Mouse (Mus musculus) mature B cell (primary cell): ENCODE measurements around the gene Fndc11.

ENCODE experiments used
- in situ Hi-C: fragments of 300-500 bp; cut with MboI; formaldehyde crosslinking; loops from 2 replicates; pipeline ENCODE4 v1.14.3; 2019

The Fndc11 gene

GRCm38 (mm10) chr2:181218881-181219485 is 830 bp upstream of the Fndc11 start:
- in situ Hi-C loops: no loop called here

DNA sequence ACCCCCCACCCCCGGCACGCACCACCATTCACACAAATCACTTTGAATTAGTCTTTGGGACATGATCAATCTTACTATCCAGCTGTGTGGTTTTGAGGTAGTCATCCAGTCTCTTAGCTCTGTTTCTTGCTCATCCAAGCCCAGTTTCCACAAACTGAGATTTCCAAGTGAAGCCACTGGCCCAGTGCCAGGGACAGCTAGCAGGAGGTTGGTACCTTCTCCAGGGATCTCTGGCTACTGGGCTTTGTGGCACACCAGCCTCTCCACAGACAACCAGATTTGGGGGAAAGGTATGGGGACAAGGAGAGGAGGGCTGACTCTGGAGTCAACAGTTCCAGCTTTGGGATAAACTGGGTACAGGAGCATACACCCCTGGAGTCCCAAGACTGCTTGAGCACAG is 548 bp downstream of the Fndc11 start:
- in situ Hi-C loops: no loop called here

DNA sequence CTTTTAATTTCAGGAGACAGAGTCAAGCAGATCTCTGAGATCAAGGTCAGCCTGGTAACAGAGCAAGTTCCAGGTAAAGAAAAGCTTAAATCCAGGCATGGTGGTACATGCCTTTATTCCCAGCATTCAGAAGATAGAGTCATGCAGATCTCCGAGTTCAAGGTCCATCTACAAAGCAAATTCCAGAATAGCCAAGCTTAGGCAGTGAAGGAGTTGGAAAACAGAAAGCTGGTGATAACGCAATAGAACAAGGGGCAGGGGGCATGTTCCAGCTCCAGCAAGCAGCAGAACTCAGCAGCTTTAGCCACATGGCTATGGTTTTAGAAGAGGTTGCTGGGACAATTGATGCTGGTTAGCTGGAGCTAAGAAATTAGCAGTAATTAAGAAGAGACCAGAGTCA is 5.2 kb downstream of the Fndc11 start:
- in situ Hi-C loops: no loop called here

- in situ Hi-C loops: no loop called here
These were observed 7.3 kb downstream of the Fndc11 start for GRCm38 (mm10) chr2:181227122-181227521.

DNA sequence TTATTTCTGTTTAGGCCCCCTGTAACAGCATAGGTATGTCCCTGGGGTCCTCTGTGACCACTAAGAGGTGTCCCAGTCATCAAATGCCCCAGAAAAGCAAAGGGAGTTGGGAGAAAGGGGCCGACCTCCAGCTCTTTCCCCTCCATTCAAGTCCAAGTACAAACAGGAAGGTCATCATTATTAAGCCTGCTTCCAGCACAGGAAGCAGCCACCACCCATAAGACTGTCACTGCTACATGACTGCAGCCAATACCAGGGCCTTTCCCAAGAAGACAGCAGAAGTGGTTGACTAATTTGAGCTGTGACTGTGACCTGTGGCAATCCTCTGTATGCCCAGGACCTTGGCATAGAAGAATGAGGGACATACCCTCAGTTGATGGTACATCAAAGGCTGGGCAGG is 8.5 kb downstream of the Fndc11 start:
- in situ Hi-C loops: no loop called here

- in situ Hi-C loops: no loop called here
These were observed 11.4 kb downstream of the Fndc11 start for GRCm38 (mm10) chr2:181231171-181231570.

GRCm38 (mm10) chr2:181233443-181233842 is 13.6 kb downstream of the Fndc11 start:
- in situ Hi-C loops: no loop called here

- in situ Hi-C loops: no loop called here
These were observed 14.9 kb downstream of the Fndc11 start for GRCm38 (mm10) chr2:181234680-181235079.

GRCm38 (mm10) chr2:181235681-181236566 is 16.1 kb downstream of the Fndc11 start:
- in situ Hi-C loops: no loop called here

DNA sequence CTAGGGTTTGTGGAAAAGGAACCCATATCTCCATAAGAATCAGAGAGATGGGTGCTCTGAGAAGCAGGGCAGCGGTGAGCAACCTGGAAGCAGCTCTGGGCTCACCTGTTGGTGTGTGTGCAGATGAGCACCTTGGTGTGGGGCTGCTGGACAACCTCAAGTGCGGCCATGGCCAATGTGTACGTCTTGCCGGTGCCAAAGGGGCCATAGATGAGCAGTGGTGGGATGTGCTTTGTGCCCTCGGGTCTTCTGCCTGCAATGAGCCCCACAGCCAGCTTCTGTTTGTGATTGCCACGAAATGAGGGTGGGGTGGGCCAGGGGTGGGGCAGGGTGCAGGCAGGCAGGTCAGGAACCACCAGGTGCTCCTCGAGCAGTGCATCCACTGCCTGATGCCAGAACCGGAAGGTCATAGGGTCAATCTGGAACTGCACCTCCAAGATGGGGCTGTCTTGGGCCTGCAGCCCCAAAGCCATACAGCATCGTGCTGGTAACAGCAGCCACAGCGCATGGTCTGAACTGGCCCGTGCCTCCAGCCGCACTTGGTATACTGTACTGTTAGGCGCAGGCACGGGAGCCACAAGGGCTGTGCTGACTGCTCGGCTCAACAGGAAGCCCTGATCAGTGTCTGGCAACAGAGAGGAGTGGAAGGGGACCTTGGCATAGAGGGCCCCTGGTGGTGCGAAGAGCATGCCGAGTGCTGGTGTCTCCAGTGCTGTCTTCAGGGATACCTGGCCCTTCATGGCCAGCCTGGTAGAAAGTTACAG is 17.6 kb downstream of the Fndc11 start:
- in situ Hi-C loops: no loop called here

GRCm38 (mm10) chr2:181238091-181238610 is 18.3 kb downstream of the Fndc11 start:
- in situ Hi-C loops: no loop called here

DNA sequence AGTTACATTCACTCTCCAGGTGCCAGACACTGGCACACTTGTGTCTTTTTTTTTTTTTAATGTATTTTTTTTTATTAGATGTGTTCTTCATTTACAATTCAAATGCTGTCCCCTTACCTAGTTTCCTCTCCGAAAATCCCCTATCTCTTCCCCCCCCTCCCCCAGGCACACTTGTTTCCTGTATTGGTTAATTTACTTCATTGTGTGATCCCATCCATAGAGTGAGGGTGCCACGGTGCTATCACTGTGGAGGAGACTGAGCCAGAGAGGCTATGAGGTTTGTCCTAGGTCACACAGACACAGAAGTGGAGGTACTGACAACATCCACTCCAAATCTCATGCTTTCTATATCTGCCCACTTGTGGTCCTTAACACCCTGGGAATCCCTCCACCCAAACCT is 19.0 kb downstream of the Fndc11 start:
- in situ Hi-C loops: no loop called here

DNA sequence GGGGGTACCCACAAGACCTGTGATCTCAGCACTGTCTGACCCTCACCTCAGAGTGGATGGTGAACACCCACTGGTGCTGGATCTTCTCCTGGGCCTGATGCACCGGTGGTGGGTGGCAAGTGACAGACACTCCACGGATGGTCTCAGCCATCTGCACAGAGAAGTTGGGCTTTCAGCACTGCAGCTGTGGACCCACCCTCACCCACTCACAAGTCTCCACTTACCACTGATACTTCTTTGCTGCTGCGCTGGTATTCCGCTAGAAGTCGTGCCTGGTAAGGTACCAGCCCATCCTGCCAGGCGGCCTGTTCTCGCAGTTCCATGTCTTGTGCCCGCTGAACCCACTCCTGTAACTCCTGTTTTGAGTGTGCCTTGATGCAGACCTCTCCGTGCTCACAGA is 19.4 kb downstream of the Fndc11 start:
- in situ Hi-C loops: no loop called here

DNA sequence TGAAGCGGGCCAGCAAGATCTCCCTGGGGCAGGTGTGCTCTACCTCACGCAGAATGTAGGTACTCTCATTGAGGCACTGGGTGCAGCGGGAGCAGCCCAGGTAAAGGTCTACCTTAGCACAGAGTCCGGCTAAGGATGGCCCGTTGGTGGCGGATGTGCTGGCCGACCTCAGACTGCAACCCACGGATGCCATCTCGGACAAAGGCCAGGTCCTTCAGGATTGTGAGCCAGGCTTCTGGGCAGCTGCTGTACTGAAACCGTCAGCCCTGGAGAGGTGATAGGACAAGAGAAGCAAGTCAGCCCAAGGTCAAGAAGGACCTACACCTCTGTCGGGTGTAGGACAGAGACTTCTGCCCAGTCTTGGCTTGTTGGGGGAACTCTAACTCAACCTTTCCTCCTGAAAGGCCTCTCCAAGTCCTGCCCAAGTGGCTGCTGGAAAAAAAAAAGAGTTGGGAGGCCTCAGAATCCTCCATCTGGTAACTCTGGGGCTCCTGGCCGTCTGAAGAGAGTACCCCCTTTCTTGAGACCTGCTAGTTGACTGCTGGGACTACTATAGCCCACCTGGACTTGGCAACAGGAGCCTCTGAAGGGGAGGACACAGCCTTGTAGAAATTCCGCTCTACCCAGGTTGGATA is 21.1 kb downstream of the Fndc11 start:
- in situ Hi-C loops: no loop called here

- in situ Hi-C loops: no loop called here
These were observed 21.9 kb downstream of the Fndc11 start, which contains the start of gene Helz2 for GRCm38 (mm10) chr2:181241602-181242313. Helz2 (minus strand) TSS chr2:181242027.

- in situ Hi-C loops: no loop called here
These were observed 22.5 kb downstream of the Fndc11 start for GRCm38 (mm10) chr2:181242314-181242665.

GRCm38 (mm10) chr2:181243706-181244394 is 24.0 kb downstream of the Fndc11 start:
- in situ Hi-C loops: no loop called here

GRCm38 (mm10) chr2:181245031-181245430 is 25.2 kb downstream of the Fndc11 start:
- in situ Hi-C loops: no loop called here

DNA sequence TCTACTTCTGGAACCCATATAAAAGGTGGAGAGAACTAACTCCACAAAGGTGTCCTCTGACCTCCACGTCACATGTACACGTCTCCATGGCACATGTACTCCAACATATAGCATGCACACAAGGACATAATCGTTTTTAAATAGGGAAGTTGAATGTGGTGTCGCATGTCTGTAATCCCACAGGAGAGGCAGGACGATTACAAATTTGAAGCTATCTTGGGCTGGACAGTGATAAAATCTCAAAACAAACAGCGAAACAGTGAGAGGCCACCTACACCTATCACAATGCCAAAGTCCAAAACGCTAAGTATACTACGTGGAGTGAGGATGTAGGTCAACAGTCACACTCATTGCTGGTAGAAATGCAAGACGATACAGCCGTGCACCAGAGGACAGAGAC is 29.4 kb downstream of the Fndc11 start:
- in situ Hi-C loops: no loop called here

- in situ Hi-C loops: no loop called here
These were observed 32.0 kb downstream of the Fndc11 start for GRCm38 (mm10) chr2:181251841-181252240.

DNA sequence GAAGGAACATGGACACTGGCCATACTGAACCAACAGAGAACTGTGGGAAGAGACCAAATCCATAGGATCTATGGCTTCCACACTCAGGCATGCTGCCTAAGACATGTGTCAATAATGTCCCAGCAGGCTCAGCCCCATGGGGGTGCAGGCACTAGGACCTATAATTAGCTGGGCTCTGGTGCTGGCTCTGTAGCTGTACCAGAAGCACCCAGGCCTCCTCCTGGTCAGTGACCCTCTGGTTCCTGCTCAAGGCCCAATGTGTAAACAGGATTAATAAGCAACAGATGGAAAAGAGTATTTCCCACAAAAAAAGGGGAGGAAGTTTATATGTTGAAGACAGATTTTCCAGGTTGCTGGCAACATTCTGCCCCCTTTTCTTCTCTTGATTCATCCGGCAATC is 33.4 kb downstream of the Fndc11 start:
- in situ Hi-C loops: no loop called here
